Mouse (Mus musculus) retina, embryonic 14.5 days (tissue): ENCODE results near the gene Bnc2.
A peak's percentile ranks its signal among the peaks of the same experiment; 100 is the strongest.

Experiments
- DNase-seq: peaks from one replicate; pipeline ENCODE4 v3.0.0-alpha.2; 2015; ENCODE audit warnings: low spot score

Bnc2 gene

DNA sequence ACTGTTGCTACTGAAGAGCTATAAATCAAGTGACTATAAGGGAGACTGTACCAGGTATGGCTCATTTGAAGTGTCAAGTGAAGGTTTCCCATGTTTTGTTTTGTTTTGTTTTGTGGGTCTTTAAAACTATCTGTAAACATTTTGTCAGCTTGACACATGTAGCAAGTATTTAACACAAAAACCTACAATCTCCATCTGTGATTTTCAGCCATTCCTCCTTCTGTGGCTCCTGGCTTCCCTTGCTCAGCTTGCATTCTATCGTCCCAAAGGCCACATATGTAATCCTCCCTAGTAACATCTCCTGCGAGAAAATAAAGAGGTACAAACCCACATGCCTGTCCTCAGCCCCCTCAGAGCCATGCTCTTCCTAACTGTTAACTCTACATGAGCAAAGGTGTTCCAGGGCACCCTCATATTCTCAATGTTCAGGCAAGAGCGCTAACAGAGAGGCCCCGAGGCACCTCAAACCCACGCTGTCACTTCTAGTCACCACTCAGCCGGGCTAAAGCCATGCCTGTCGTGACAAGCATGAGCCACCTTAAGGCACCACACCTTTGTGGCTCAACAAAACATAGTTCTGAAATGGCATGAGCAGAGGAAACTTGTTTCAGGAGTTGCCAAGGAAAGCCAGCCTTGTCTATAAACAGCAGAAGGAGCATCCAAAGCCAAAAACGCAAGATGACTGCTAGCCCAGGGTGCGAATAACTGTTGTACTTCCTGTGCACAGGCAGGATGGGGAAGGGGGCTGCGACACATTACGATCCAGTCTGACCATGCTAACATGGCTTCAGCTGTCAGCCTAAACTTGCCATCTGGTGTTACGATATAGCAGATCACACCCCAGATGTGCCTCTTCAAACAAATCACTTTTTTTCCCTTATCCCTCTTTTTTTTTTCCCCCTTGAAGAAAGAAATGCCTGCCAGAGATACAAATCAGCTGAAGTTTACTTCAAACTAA lies 42.0 kb downstream of the Bnc2 start:
- DNase-seq, result no peak

- DNase-seq, result no peak
These were observed 47.5 kb downstream of the Bnc2 start for GRCm38 (mm10) chr4:84627616-84628015.

- no peak for DNase-seq
These were observed 51.8 kb downstream of the Bnc2 start for GRCm38 (mm10) chr4:84623312-84623711.

- DNase-seq, result no peak
These were observed 53.3 kb downstream of the Bnc2 start for GRCm38 (mm10) chr4:84621785-84622184.

DNA sequence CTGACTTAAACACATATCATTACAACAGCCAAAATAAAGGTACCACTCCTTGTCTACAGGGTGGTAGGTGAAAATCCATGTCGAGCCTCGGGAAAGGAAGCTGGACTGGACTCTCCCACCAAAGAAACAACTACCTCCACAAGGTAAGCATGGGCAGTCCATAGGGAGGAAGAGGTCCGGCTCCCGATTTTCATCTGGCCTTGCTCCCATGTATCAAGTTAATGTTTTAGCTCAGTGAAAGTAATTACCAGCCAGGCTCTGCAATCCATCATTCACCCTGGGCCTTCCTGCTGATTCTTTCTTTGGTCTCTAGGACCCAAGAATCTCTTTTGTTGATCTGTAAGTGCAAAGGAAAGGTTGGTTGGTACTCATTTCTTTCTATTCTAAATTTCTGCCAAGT lies 65.2 kb downstream of the Bnc2 start:
- DNase-seq, result no peak

DNA sequence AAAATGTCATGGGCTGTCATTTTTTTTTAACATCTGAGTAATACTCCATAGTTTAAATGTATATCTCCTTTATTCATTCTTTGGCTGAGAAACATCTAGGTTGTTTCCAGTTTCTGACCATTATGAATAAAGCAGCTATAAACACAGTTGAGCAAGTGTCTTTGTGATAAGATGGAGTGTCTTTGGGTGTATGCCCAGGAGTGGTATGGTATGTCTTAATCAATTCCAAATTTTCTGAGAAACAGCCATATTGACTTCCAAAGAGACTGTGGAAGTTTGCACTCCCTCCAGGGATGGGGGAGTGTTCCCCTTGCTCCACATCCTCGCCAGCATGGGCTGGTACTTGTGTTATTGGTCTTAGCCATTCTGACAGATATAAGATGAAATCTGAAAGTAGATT lies 70.6 kb downstream of the Bnc2 start:
- no peak for DNase-seq

DNA sequence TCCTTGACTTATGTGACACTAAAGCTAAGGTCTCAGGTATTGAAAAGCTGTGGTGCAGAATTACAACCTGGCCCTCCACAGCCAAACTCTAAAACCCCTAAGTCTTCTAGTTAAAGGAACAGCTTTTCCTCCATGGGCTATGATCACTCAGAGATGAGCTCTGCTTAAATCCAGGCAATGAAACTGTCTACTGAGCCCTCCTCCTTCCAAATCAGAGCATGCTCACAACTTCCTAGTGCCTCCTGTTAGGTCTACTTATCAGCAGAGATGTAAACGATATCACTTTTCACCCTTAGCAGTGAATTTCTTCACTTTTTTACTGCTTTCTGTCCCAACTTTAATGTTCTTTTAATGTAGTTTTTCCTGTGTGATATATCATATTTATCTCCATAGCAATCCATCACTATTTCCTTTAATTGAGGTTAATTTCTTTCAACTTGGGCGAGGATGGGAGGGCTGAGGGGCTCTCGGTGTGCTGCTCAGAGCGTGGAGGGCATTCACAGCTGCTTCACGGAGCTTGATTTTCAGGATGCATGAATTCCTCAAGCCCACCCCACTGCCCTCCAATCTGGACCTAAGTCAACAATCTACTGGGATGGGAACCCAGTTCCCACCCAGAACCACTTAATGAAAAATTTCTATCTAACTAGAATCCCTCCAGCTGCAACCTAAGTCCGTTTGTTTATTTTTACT lies 94.7 kb downstream of the Bnc2 start:
- DNase-seq, result no peak

GRCm38 (mm10) chr4:84578296-84578695 lies 96.8 kb downstream of the Bnc2 start:
- DNase-seq, result no peak

DNA sequence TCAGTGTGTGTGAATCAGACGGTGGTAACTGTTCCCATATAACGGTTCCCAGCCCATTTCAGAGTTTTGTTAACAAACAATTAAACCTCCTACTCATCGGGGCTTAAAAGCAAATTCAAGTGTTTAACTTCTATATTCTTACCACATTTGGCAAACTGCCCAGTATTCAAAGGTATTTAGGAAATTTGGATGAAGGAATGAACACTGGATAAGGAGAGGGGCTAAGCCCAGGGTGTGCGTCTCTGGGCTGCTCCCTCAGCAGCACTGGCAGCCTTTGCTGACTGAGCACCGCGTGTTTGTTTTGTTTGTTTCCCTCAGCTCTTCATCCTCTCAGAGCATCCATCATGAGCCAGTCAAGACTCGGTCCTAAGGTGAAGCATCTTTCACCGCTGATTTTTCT lies 109.0 kb downstream of the Bnc2 start:
- no peak for DNase-seq

GRCm38 (mm10) chr4:84545204-84545871 lies 129.7 kb downstream of the Bnc2 start:
- peak; percentile 74 for DNase-seq

GRCm38 (mm10) chr4:84544646-84545045 lies 130.4 kb downstream of the Bnc2 start:
- no peak for DNase-seq

- DNase-seq, result no peak
These were observed 134.5 kb downstream of the Bnc2 start for GRCm38 (mm10) chr4:84540531-84540930.

- DNase-seq, result no peak
These were observed 135.7 kb downstream of the Bnc2 start for GRCm38 (mm10) chr4:84539396-84539795.

- DNase-seq, result peak; percentile 47
These were observed 145.9 kb downstream of the Bnc2 start for GRCm38 (mm10) chr4:84528886-84529789.

GRCm38 (mm10) chr4:84528358-84528757 lies 146.7 kb downstream of the Bnc2 start:
- DNase-seq, result no peak

- DNase-seq, result no peak
These were observed 147.8 kb downstream of the Bnc2 start for GRCm38 (mm10) chr4:84527066-84527933.

GRCm38 (mm10) chr4:84523651-84524221 lies 151.3 kb downstream of the Bnc2 start:
- DNase-seq, result no peak

GRCm38 (mm10) chr4:84523211-84523610 lies 151.9 kb downstream of the Bnc2 start:
- peak; percentile 58 for DNase-seq

DNA sequence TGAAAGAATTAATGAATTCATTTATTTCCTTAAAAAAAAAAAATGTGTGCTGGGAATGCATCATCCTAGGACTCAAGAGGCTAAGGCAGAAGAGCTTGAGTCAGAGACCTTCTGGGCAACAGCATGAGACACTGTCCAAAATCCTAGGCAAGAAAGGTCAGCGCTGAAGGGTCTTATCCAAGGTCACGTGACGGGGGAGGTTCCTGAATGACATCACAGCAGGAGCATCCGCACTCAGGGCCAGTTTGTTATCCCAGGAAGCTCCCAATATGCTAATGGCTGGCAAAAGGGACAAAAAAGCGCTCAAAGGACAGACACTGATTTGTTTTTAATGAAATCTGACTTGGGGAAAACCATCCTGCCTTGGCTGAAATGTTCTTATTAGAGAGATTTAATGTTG lies 153.5 kb downstream of the Bnc2 start:
- no peak for DNase-seq

GRCm38 (mm10) chr4:84510466-84510865 lies 164.6 kb downstream of the Bnc2 start:
- DNase-seq, result no peak
